Mouse (Mus musculus): Measurements from ENCODE around the gene Col4a3bp. TPM values are rescaled to one million over a fixed set of nuclear protein-coding genes. Genes with fewer than 3 reads are reported as not detected.

The Col4a3bp gene
- polyA plus RNA-seq, 1 experiment = 54.8 TPM

- H3K27ac ChIP-seq (ENCODE audit: insufficient read depth, low read length) = no peak overlapping the region
- 94% methylated on average over 3 of the region's 3 CpGs for WGBS
- H3K4me3 ChIP-seq (replicated peaks; ENCODE audit: insufficient read depth, low read depth, low read length) = no peak overlapping the region
- DNase-seq = no peak
- H3K27me3 ChIP-seq (ENCODE audit: control insufficient read depth, insufficient read depth, low read length) = no peaks in the 10 kb centered on the region
- H3K4me1 ChIP-seq (ENCODE audit: control insufficient read depth, insufficient read depth, low read length) = no peaks in the 10 kb centered on the region
- TF ChIP-seq CTCF (IDR thresholded peaks at IDR 0.05; ENCODE audit: borderline replicate concordance, insufficient read depth, low read depth, low read length) (no peak), POLR2A (IDR thresholded peaks at IDR 0.05; ENCODE audit: borderline replicate concordance, insufficient read depth, low read length) (no peak)
These were observed 12.9 kb upstream of the Col4a3bp start for GRCm38 (mm10) chr13:96529542-96529941.

GRCm38 (mm10) chr13:96530064-96530463 lies 12.4 kb upstream of the Col4a3bp start:
- TF ChIP-seq CTCF (IDR thresholded peaks at IDR 0.05; ENCODE audit: borderline replicate concordance, insufficient read depth, low read depth, low read length) = no peak
- no peak for TF ChIP-seq POLR2A (IDR thresholded peaks at IDR 0.05; ENCODE audit: borderline replicate concordance, insufficient read depth, low read length)
- Histone ChIP-seq H3K27ac (ENCODE audit: insufficient read depth, low read length) (no peak overlapping the region), H3K27me3 (ENCODE audit: control insufficient read depth, insufficient read depth, low read length) (no peaks in the 10 kb centered on the region), H3K4me1 (ENCODE audit: control insufficient read depth, insufficient read depth, low read length) (no peaks in the 10 kb centered on the region), H3K4me3 (replicated peaks; ENCODE audit: insufficient read depth, low read depth, low read length) (no peak overlapping the region)
- DNase-seq = no peak
- 94% methylated on average over 9 of the region's 9 CpGs for WGBS

DNA sequence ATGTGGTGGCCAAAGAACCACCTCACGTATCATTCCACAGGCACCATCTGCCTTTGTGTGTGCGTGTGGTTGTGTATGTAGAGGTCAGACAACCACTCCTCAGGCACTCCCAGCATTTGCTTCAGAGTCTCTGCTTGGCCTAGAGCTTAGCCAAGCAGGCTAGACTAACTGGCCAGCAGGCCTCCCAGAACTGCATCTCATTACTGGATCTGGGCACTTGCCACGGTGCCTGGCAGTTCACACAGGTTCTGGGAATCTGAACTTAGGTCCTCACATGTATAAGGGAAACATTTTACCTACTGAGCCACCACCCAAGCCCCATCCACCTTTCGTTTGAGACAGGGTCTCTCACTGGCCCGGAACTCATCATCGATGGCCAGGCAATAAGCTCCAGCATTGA lies 10.2 kb upstream of the Col4a3bp start:
- no peak overlapping the region for H3K4me3 ChIP-seq (replicated peaks; ENCODE audit: insufficient read depth, low read depth, low read length)
- H3K27me3 ChIP-seq (ENCODE audit: control insufficient read depth, insufficient read depth, low read length) = no peaks in the 10 kb centered on the region
- DNase-seq = no peak
- WGBS = 58% methylated on average over 6 of the region's 6 CpGs
- no peaks in the 10 kb centered on the region for H3K4me1 ChIP-seq (ENCODE audit: control insufficient read depth, insufficient read depth, low read length)
- H3K27ac ChIP-seq (ENCODE audit: insufficient read depth, low read length) = no peak overlapping the region
- TF ChIP-seq POLR2A (IDR thresholded peaks at IDR 0.05; ENCODE audit: borderline replicate concordance, insufficient read depth, low read length) = no peak
- no peak for TF ChIP-seq CTCF (IDR thresholded peaks at IDR 0.05; ENCODE audit: borderline replicate concordance, insufficient read depth, low read depth, low read length)

GRCm38 (mm10) chr13:96533742-96534141 lies 8.7 kb upstream of the Col4a3bp start:
- no peak overlapping the region for H3K4me3 ChIP-seq (replicated peaks; ENCODE audit: insufficient read depth, low read depth, low read length)
- H3K4me1 ChIP-seq (ENCODE audit: control insufficient read depth, insufficient read depth, low read length) = no peaks in the 10 kb centered on the region
- no peak for DNase-seq
- TF ChIP-seq POLR2A (IDR thresholded peaks at IDR 0.05; ENCODE audit: borderline replicate concordance, insufficient read depth, low read length) (no peak), CTCF (IDR thresholded peaks at IDR 0.05; ENCODE audit: borderline replicate concordance, insufficient read depth, low read depth, low read length) (no peak)
- 67% methylated on average over 2 of the region's 2 CpGs for WGBS
- H3K27me3 ChIP-seq (ENCODE audit: control insufficient read depth, insufficient read depth, low read length) = no peaks in the 10 kb centered on the region
- no peak overlapping the region for H3K27ac ChIP-seq (ENCODE audit: insufficient read depth, low read length)

GRCm38 (mm10) chr13:96536821-96537572 lies 5.4 kb upstream of the Col4a3bp start:
- WGBS = 90% methylated on average over 5 of the region's 5 CpGs
- Histone ChIP-seq H3K27me3 (ENCODE audit: control insufficient read depth, insufficient read depth, low read length) (no peaks in the 10 kb centered on the region), H3K4me1 (ENCODE audit: control insufficient read depth, insufficient read depth, low read length) (no peaks in the 10 kb centered on the region), H3K4me3 (replicated peaks; ENCODE audit: insufficient read depth, low read depth, low read length) (no peak overlapping the region), H3K27ac (ENCODE audit: insufficient read depth, low read length) (no peak overlapping the region)
- no peak for DNase-seq
- TF ChIP-seq CTCF (IDR thresholded peaks at IDR 0.05; ENCODE audit: borderline replicate concordance, insufficient read depth, low read depth, low read length) (no peak), POLR2A (IDR thresholded peaks at IDR 0.05; ENCODE audit: borderline replicate concordance, insufficient read depth, low read length) (no peak)

DNA sequence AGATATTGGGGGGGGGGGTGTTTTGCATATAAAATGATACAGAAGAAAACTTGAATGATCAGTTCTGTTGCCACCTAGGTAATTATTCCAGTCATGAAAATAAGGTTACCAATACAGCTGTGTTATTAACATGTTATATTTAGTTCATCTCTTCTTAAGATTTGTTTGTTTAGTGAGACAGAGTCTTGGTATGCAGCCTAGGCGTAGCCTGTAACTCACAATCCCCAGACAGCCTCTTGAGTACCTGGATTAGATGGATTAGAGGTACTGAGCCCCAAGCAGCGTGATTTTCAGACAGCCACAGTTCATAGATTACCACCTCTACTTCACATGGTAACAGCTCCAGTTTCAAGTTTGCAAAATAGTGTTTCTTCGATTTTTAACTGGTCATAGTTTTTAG lies 4.3 kb upstream of the Col4a3bp start:
- no peaks in the 10 kb centered on the region for H3K4me1 ChIP-seq (ENCODE audit: control insufficient read depth, insufficient read depth, low read length)
- H3K27ac ChIP-seq (ENCODE audit: insufficient read depth, low read length) = no peak overlapping the region
- H3K4me3 ChIP-seq (replicated peaks; ENCODE audit: insufficient read depth, low read depth, low read length) = no peak overlapping the region
- WGBS = 88% methylated on average over 3 of the region's 3 CpGs
- no peak for TF ChIP-seq POLR2A (IDR thresholded peaks at IDR 0.05; ENCODE audit: borderline replicate concordance, insufficient read depth, low read length)
- TF ChIP-seq CTCF (IDR thresholded peaks at IDR 0.05; ENCODE audit: borderline replicate concordance, insufficient read depth, low read depth, low read length) = no peak
- H3K27me3 ChIP-seq (ENCODE audit: control insufficient read depth, insufficient read depth, low read length) = no peaks in the 10 kb centered on the region
- no peak for DNase-seq

- 39% methylated on average over 2 of the region's 2 CpGs for WGBS
- H3K27ac ChIP-seq (ENCODE audit: insufficient read depth, low read length) = no peak overlapping the region
These were observed 1.0 kb upstream of the Col4a3bp start for GRCm38 (mm10) chr13:96541381-96541780.

More at GRCm38 (mm10) chr13:96541381-96541780, 1.0 kb upstream of the Col4a3bp start:
- TF ChIP-seq POLR2A (IDR thresholded peaks at IDR 0.05; ENCODE audit: borderline replicate concordance, insufficient read depth, low read length) (no peak), CTCF (IDR thresholded peaks at IDR 0.05; ENCODE audit: borderline replicate concordance, insufficient read depth, low read depth, low read length) (no peak)
- Histone ChIP-seq H3K4me1 (ENCODE audit: control insufficient read depth, insufficient read depth, low read length) (no peaks in the 10 kb centered on the region; the same call in 1 of the 2 replicates), H3K4me3 (replicated peaks; ENCODE audit: insufficient read depth, low read depth, low read length) (no peak overlapping the region), H3K27me3 (ENCODE audit: control insufficient read depth, insufficient read depth, low read length) (no peaks in the 10 kb centered on the region)
- DNase-seq = no peak

Data from cerebellum, adult 2 months (tissue).